Mouse (Mus musculus) c-Kit-positive CD71-negative TER-119-negative erythroid progenitor cells, embryonic 14.5 days (primary cell): Measurements from ENCODE around the gene Snx33.
"Not testable (repeated sequence)": the region's sequence is repeated elsewhere in the genome, so short reads cannot be mapped to it uniquely, and the experiment has no call there.

Source experiments
- DNase-seq: peaks from one replicate; pipeline ENCODE4 v3.0.0-alpha.2; 2013; ENCODE audit warnings: low read depth

Snx33 gene

DNA sequence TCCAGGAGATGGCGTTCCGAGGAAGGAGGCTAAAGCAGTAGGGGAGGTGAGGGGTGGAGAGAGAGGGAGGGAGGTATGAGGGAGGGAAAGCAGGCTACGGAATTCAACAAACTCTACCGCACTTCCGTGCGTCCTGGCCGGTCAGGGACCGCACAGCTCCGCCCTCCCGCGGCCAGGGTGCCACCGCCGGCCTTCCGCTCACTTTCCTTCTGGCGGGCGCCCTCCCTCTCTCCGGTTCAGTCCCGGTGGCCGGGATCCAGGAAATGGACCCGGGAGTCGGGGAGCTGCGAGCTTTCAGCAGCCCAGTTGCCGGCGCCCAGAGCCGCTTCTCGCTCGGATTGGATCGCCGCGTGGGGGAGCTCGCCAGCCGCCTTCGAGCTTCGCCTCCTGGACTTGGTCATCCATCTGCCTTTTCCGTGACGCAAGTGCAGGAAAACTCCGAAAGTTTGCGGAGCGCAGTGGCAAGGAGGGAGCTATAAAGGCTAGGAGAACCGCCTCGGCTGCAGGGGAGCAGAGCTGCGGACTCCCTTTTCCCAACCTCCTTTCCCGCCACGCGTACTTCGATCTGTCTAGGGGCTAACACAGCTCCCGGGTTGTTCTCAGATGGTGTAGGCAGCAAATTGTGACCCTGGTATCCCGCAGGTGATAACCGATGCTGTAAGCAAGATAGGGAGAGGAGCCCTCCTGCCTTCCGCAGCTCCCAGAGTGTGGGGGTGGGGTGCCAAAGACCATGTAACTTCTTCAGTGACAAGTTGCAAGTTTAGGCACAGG is at the start of gene Snx33:
Snx33 (minus strand) TSS at position 331 of the 771 bp plus-strand sequence.
- DNase-seq, result no peak

GRCm38 (mm10) chr9:56975199-56975598 is 47.0 kb upstream of the Snx33 start:
- no peak for DNase-seq

DNA sequence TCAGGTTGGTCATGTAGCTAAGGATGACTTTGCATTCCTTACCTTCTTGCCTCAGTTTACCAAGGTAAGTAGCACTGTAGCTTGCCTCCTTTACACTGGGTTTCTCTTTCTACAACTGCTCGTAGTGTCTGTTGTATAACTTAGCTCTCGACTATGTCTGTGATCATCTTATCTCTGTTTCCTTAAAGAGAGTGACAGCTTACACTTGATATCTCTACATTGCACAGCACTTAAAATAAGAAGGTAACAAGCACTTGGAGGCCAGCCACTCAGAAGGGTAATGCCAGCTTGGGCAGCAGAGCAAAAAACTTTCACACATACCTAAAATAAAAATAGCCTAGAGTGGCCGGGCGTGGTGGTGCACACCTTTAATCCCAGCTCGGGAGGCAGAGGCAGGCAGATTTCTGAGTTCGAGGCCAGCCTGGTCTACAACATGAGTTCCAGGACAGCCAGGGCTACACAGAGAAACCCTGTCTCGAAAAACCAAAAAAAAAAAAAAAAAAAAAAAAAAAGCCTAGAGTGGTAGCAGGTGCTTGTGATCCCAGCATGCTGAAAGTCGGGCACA is 45.9 kb upstream of the Snx33 start:
- DNase-seq, result no peak

- no peak for DNase-seq
Observed at GRCm38 (mm10) chr9:56970158-56970557, 42.0 kb upstream of the Snx33 start.

- no peak for DNase-seq
Observed at GRCm38 (mm10) chr9:56961591-56961990, 33.4 kb upstream of the Snx33 start.

- DNase-seq, result no peak
Observed at GRCm38 (mm10) chr9:56958689-56959088, 30.5 kb upstream of the Snx33 start.

DNA sequence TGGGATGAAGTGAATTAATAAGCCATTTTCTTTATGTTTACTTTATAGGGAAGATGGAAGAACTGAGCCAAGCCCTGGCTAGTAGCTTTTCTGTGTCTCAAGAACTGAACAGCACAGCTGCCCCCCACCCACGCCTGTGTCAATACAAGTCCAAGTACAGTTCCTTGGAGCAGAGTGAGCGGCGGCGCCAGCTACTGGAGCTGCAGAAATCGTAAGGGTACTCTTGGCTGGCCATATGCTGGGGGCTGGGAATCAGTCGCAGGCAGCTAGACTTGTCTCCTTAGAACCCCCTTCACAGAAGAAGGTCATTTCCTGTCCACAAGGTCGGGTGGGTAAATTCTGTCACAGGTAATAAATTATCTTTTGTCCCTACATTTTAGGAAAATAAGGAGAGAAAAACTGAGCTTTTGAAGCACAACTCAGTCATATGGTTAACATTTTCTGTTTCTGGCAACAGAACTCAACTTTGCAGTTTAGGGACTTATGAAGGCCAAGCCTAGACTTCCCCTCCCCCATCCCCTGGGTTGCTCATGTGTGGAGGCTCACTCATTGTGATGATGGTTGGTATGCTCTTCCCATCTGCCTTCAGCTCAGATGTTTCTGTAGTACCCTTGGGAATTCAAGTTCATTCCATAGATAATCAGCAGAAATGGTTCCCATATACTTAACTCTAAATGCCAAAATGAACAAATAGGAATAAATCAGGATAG is 28.9 kb upstream of the Snx33 start:
- DNase-seq, result no peak

DNA sequence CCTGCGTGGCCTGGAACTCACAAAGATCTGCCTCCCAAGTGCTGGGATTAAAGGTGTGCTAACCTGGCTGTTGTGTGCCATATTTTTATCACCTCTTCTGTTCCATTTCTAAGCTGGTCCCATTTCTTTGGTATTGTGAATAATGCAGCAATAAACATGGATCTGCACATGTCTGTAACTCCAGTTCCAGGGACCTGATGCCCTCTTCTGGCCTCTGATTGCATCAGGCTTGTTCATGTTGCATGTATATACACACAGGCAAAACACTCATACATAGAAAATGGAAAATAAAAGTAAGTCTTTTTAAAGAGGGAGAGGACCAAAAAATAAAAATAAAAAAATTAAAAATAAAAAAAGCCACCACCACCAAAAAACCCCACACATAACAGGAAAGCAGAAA is 25.4 kb upstream of the Snx33 start:
- DNase-seq, result no peak

DNA sequence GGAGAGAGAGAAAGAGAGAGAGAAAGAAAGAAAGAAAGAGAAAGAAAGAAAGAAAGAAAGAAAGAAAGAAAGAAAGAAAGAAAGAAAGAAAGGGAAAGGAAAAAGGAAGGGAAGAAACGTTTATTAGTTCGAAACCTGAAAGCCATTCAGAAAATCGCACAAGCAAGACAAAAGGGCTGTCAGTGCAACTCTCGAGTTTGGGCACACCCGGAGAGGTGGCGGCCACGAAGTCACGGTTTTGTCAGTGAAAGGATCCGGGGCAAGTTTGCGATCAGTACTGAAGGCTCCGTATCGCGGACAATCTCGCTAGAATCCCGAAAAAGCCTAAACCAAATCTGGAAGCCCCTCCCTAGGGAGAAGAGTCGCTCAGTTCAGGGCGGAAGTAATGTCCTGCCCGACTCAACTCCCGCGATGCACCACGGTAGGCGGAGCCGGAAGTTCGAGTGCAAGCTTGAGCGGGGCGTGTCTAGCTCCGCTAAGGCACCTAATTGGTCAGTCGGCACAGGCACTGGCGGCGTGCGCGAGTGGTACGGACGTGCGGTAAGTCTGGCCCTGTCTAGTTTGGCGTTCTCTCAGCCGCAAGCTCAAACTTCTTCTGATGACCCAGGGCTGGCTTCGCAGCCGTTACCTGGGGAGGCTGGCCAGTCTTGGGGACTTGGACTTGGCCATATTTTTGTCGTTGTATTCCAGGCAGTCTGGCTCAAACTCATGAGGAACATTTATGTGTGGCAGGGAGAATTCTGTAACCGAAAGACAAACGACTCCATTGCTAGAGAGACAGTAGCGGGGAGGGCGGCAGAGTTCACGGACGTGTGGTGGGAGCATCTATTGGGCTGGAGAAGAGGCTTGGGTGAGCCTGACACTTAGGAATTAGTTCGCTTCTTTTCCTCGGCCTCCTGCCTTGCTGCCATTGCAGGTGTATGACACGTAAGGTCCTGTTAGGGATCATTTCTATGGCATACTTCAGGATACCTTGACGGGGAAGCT is 22.5 kb upstream of the Snx33 start, which contains the start of gene Snupn:
Snupn (plus strand) TSS at position 465 of the 987 bp plus-strand sequence.
- peak; percentile 98 for DNase-seq

GRCm38 (mm10) chr9:56949767-56950166 is 21.6 kb upstream of the Snx33 start:
- DNase-seq, result no peak

DNA sequence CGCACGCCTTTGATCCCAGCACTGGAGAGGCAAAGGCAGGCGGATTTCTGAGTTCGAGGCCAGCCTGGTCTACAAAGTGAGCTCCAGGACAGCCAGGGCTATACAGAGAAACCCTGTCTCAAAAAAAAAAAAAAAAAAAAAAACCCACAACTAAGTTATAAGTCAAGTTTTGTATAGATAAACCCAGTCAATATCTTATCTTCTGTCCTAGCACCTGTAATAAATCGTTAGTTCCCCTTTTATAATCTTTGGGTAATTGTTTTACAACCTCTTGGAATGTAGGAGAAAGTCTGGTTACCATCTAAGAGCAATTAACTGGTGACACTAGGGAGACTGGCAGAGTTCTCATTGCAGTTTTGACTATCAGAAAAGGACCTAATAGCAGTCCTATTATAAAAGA is 20.5 kb upstream of the Snx33 start:
- DNase-seq, result not testable (repeated sequence)

DNA sequence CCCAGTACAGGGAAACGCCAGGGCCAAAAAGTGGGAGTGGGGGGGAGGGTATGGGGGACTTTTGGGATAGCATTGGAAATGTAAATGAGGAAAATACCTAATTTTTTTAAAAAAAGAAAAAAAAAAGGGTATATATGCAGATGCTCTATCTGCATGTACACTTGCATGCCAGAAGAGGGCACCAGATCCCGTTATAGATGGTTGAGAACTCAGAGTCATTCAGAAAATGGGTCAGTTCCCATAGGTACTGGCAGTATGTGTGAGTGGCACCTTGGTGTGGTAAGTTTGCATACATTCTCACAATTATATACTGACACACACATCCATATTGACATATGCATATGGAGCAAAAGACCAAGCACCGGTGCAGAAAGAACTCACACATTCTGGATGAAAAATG is 19.3 kb upstream of the Snx33 start:
- not testable (repeated sequence) for DNase-seq

DNA sequence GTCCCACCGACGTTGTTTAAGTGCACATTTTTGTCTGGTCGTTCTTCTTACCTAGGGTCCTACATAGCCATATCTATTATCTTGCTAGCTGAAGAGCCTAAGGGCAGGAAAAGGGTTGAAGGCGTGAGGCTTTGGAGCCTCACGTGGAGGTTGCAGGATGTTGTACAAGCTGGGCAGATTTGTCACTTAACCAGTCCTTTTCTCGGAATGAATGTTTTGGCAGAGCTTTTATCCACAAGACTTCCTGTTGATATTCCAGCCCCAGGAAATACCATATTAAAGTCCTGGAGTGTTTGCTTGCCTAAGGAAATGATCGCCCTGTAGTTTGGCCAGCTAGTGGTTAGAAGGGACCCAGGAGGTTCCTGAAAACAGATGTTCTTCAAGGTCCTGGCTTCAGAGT is 10.2 kb upstream of the Snx33 start:
- DNase-seq, result no peak

DNA sequence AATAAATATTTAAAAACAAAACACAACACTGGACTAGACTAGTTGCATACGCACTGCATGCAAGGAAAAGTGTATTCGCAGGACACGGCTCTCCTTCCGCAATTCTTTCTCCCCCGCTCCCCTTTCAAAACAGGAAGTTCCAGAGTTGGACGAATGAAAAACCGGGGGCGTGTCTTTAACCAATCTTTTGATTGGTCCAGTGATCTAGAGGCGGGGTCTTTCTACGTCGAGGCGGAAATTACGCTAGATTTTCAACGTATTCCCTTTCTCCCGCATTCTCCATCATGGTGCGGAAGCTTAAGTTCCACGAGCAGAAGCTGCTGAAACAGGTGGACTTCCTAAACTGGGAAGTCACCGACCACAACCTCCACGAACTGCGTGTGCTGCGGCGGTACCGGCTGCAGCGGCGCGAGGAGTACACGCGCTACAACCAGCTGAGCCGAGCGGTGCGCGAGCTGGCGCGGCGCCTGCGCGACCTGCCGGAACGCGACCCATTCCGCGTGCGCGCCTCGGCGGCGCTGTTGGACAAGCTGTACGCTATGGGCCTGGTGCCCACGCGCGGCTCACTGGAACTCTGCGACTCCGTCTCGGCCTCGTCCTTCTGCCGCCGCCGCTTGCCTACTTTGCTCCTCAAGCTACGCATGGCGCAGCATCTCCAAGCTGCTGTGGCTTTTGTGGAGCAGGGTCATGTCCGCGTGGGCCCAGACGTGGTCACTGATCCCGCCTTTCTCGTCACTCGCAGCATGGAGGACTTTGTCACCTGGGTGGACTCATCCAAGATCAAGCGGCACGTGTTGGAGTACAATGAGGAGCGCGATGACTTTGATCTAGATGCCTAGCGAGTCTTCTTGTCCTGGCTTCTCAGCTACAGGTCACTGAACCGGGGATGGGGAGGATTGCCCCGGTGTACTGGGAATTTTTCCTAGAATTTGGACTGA is 9.3 kb upstream of the Snx33 start, which contains the start of gene Imp3:
Imp3 (plus strand) TSS at position 253 of the 938 bp plus-strand sequence.
- peak; percentile 96 for DNase-seq

DNA sequence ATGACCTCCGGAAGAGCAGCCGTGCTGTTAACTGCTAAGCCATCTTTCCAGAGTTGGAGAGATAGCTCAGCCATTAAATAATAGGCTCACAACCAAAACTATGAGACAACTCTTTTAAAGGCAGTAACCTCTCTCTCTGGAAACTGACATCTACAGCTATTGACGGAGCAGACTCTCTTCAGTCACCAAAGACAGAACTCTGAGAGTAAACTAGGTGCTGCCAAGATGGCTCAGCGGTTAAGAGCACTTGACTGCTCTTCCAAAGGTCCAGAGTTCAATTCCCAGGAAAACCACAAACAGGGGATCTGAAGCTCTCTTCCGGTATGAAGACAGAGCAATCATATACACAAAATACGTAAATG is 8.7 kb upstream of the Snx33 start:
- no peak for DNase-seq

GRCm38 (mm10) chr9:56930556-56930955 is 2.4 kb upstream of the Snx33 start:
- DNase-seq, result no peak

DNA sequence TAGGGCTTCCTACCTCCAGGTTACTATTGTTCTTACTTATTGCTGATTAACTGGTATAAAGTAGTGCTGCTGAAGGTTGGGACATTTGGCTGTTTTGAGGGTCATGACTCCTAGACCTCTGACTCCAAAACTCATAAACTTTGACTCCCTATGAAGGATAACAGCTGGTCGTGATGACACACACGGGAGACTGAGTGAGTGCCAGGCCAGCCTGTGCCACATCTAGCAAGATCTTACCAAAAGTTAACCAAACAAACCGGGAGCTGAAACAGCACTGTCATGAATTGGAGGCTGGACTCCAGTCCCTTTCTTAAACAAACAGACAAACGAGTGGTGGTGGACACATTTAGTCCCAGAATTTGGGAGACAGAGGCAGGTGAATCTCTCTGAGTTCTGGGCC is 1.3 kb upstream of the Snx33 start:
- no peak for DNase-seq

DNA sequence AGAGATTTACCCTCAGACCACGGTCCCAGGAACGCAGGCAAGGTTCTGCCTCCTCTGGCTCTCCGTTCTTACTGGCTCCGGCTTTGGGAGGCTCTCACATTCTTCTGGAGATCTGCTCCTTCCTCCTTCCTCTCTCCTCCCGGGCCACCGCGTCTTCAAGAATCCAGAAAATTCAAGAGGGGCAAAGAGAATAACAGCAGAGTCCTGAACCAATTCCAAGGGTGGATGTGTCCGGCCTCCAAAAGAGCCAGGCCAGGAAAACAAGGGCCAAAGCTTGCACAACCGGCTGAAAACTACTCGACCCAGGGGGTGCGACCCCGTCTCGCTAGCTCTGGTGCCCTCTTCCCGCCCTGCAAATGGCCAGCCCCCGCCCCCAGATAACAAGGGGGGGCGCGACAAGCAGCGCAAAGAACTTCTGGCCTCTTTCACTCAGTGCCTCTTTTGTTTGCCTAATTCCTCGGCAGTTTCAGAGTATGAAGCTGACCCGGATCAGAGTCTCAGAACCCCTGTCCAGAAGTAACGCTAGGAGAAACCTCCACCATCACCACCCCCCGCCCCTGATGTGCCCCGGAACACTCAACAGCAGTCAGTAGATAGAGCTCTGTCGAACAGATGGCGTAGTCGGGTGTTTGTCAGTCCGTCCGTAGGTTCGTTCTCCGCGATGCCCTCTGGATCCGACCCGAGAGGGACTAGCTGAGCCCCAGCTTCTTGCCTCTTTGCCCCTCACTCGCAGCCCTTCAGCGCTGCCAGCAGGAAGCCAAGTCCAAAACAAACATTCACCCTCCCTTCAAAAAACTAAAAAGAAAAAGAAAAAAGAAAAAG is 769 bp downstream of the Snx33 start:
- DNase-seq, result no peak

DNA sequence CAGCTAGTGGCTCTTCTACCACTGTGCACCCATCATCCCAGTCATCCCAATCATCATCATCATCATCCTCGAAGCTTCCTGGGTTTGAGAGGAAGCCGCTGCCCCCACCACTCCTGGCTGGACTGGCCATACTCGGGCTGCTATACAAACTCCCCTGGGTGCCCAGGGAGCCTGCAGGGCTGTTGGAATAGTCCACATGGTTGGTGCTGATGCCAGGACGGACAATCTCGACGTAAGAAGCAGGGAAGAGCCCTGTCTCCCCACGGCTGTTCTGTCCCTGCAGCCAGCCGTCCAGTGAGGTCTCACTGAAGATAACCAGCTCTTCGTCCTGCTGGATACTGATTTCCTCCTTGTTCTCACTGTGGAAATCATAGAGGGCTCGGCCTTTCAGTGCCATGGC is 1.8 kb downstream of the Snx33 start:
- no peak for DNase-seq

- no peak for DNase-seq
Observed at GRCm38 (mm10) chr9:56926025-56926360, 2.2 kb downstream of the Snx33 start.
